Mouse (Mus musculus) fat pad, adult 2 months (tissue): Measurements from ENCODE around the gene Mta2.

Source experiments
- DNase-seq: peaks from one replicate; pipeline ENCODE4 v3.0.0-alpha.2; 2011; ENCODE audit warnings: low read depth, low spot score; ENCODE audit errors: extremely low read depth

Mta2 gene

GRCm38 (mm10) chr19:8991245-8991870 lies 49.7 kb downstream of the Mta2 start:
- DNase-seq = no peak

GRCm38 (mm10) chr19:8991871-8992735 lies 50.4 kb downstream of the Mta2 start:
- DNase-seq = peak; percentile 99

GRCm38 (mm10) chr19:8992769-8993624 lies 51.3 kb downstream of the Mta2 start:
- no peak for DNase-seq

GRCm38 (mm10) chr19:8993625-8993912 lies 51.9 kb downstream of the Mta2 start:
- DNase-seq = no peak

GRCm38 (mm10) chr19:8994813-8995607 lies 53.3 kb downstream of the Mta2 start:
- DNase-seq = peak; percentile 91

GRCm38 (mm10) chr19:8996601-8997000 lies 54.9 kb downstream of the Mta2 start:
- no peak for DNase-seq

- peak; percentile 66 for DNase-seq
Observed at GRCm38 (mm10) chr19:8997546-8997945, 55.9 kb downstream of the Mta2 start.

- no peak for DNase-seq
Observed at GRCm38 (mm10) chr19:8998546-8998945, 56.9 kb downstream of the Mta2 start.

GRCm38 (mm10) chr19:8999223-8999622 lies 57.5 kb downstream of the Mta2 start:
- DNase-seq = no peak
